Mouse (Mus musculus): Measurements from ENCODE around the gene Rassf8. TPM values are rescaled to one million over a fixed set of nuclear protein-coding genes. Genes with fewer than 3 reads are reported as not detected.
A peak's percentile ranks its signal among the peaks of the same experiment; 100 is the strongest.

Gene Rassf8
- polyA plus RNA-seq, 1 experiment from 2014 or later = 0.91 TPM

DNA sequence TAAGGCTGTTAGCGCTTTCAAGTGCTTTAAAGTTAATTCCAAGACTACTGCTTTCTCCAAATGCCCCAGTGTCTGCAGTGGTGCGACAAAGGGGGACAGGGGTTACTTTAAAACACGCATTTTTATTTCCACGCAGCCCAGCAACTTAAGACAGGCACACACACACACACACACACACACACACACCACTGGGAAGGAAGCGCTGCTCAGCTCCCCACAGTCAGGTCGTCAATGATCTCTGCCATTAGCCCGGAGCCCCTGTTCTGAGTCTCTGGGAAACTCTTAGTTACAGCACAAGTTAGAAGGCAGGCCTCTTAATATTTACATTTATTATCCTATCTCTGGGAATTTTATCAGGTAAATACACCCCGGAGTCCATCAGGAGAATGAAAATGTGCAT lies 117.6 kb downstream of the Rassf8 start:
- Histone ChIP-seq H3K4me1 (replicated peaks) (peaks cover 26% of the 10 kb centered on the region), H3K27me3 (peaks cover 80% of the 10 kb centered on the region), H3K9ac (no peak overlapping the region), H3K4me2 (no peak overlapping the region; the same call in 1 of the 2 replicates), H3K9me3 (replicated peaks) (no peaks in the 10 kb centered on the region), H3K4me3 (replicated peaks) (peak overlapping the region; percentile 54; the same call in 1 of the 2 replicates), H3K36me3 (no peaks in the 10 kb centered on the region), H3K27ac (no peak overlapping the region)
- no peak for DNase-seq
- 2% methylated on average over 8 of the region's 8 CpGs for WGBS (ENCODE audit: insufficient replicate concordance)
- ATAC-seq (ENCODE audit: low read depth) = no peak

DNA sequence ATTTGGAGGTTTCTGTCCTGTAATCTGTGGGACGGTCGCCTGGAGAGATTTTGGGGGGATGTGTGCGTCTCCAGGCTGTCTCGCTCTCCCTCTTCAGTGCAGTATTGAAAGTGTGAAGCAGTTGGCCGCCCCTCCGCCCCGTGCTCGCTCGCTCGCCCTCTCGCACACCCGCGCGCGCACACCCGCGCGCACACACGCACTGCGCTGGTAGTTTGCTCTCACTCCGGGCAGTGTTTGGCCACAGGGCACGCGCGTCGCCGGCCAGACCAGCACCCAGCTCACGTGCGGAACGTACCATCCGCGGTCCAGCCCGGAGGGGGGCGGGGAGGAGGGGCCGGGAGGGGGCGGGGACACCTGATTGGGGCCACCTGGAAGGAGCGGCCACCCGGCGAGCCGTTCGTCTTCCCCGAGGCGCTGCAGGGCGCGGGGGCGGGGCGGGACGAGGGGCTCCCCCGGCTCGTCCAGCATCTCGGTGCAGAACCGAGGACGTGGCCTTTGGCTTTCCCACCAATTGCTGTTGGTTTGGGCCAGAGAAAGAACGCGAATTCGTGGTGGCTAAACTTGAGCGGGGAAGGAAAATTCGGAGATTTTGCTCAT lies 118.8 kb downstream of the Rassf8 start, which contains the start of gene Bhlhe41:
TSS of gene Bhlhe41 (minus strand) at position 270 of the 597 bp plus-strand sequence.
- 1% methylated on average over 55 of the region's 57 CpGs for WGBS (ENCODE audit: insufficient replicate concordance)
- H3K9ac ChIP-seq = no peak within 1 kb of the TSS
- H3K36me3 ChIP-seq = no peaks in the 10 kb centered on the region
- H3K4me2 ChIP-seq = peak within 1 kb of the TSS; percentile 69
- peaks cover 80% of the 10 kb centered on the region for H3K27me3 ChIP-seq
- no peak for DNase-seq
- H3K9me3 ChIP-seq (replicated peaks) = no peaks in the 10 kb centered on the region
- ATAC-seq (ENCODE audit: low read depth) = no peak
- H3K4me3 ChIP-seq (replicated peaks) = peak within 1 kb of the TSS; percentile 50
- peaks cover 26% of the 10 kb centered on the region for H3K4me1 ChIP-seq (replicated peaks)
- H3K27ac ChIP-seq = no peak within 1 kb of the TSS

DNA sequence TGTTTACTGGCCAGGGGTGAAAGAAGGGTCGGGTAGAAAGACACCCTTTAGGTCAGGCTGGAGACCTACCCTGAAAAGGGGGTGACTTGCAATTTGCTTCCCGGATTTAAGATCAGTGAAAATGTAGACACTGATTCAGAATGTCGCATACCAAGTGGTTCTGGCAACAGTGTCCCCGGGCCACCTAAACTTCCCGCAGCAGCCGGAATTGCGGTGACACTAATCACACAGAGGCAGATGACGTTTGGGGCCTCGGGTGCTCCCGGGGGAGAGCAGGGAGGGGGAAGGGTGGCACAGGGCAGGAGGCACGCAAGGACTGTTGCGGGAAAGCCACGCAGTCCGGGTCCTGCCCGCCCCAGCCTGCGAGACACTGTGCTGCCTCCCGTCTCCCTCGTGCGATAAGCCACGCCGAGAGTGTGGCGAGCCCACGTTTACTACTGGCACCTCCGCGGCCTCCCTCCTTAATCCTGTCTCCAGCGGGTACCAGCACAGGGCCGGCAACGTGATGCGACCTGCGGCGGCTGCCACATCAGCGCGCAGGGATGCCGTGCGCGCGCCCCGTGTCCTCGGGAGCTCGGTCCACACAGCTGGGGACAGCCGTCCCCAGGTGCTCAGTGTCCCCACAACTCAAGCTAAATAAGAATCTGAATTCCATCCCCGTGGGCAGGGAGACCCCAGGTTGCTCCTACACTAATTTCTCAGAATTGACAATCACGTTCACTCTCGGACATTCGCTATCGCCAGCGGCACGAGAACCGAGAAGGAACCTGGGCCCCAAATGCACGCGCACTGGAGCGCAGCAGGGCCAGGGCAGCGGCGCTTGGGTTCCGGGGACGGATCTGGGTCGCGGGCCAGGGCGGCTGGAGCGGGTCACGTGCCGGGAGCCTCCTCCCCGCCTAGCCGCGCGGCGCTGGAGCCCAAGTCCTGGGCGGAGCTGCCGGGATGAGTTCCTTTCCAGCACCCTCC lies 119.6 kb downstream of the Rassf8 start:
- H3K9me3 ChIP-seq (replicated peaks) = no peaks in the 10 kb centered on the region
- H3K4me1 ChIP-seq (replicated peaks) = peaks cover 26% of the 10 kb centered on the region
- H3K27ac ChIP-seq = no peak overlapping the region
- H3K9ac ChIP-seq = no peak overlapping the region
- peak overlapping the region; percentile 69 for H3K4me2 ChIP-seq
- H3K36me3 ChIP-seq = no peaks in the 10 kb centered on the region
- DNase-seq = no peak
- ATAC-seq (ENCODE audit: low read depth) = 0 out of 2 replicates have a peak, but pooled peaks have one; percentile 38
- peak overlapping the region; percentile 50 for H3K4me3 ChIP-seq (replicated peaks)
- WGBS (ENCODE audit: insufficient replicate concordance) = under 1% methylated on average over 69 of the region's 69 CpGs
- H3K27me3 ChIP-seq = peaks cover 75% of the 10 kb centered on the region

- no peak overlapping the region for H3K4me3 ChIP-seq (replicated peaks)
Measured at GRCm38 (mm10) chr6:145867111-145867510, 120.6 kb downstream of the Rassf8 start.

More at GRCm38 (mm10) chr6:145867111-145867510, 120.6 kb downstream of the Rassf8 start:
- Histone ChIP-seq H3K36me3 (no peaks in the 10 kb centered on the region), H3K9ac (no peak overlapping the region), H3K4me1 (replicated peaks) (peaks cover 26% of the 10 kb centered on the region), H3K27me3 (peaks cover 67% of the 10 kb centered on the region), H3K27ac (no peak overlapping the region), H3K4me2 (no peak overlapping the region), H3K9me3 (replicated peaks) (no peaks in the 10 kb centered on the region)
- 48% methylated on average over 3 of the region's 3 CpGs for WGBS (ENCODE audit: insufficient replicate concordance)
- no peak for DNase-seq
- no peak for ATAC-seq (ENCODE audit: low read depth)

Other genes with a start within 250 kb of the Rassf8 start
- not detected in 2 replicates for gene Lmntd1, start 132.4 kb upstream of the Rassf8 start, polyA plus RNA-seq (2015; fragmentation: Nextera tagmentation; extraction: Ambion mirVana)
- not detected in 2 replicates for gene Tuba3b, start 131.0 kb upstream of the Rassf8 start, polyA plus RNA-seq (2015; fragmentation: Nextera tagmentation; extraction: Ambion mirVana)
- gene Bhlhe41, start 118.8 kb downstream of the Rassf8 start, polyA plus RNA-seq (2015; fragmentation: Nextera tagmentation; extraction: Ambion mirVana) = 0.08 TPM in 2 replicates
- 0.71 and 1.1 TPM in 2 replicates for gene Sspn, start 184.9 kb downstream of the Rassf8 start, polyA plus RNA-seq (2015; fragmentation: Nextera tagmentation; extraction: Ambion mirVana)

Measured in liver, embryonic 13.5 days (tissue).